Mouse (Mus musculus) heart, adult 2 months (tissue): ENCODE results near the gene Cntd1. TPM values are rescaled to one million over a fixed set of nuclear protein-coding genes. Genes with fewer than 3 reads are reported as not detected.

Experiments
- DNase-seq, 2 experiments: peaks; one replicate each; pipeline ENCODE4 v3.0.0; 2021
- H3K27ac ChIP-seq: fragments of 200-600 bp; 2 replicates; pipeline ENCODE4 v1.8.1; 2022
- H3K27me3 ChIP-seq: fragments of 200-500 bp; 2 replicates; pipeline ENCODE4 v1.6.1; 2012; ENCODE audit warnings: mild to moderate bottlenecking, low read length, inconsistent platforms, mixed read lengths; ENCODE audit not compliant: control insufficient read depth, insufficient read depth
- H3K36me3 ChIP-seq: fragments of 200-500 bp; 2 replicates; pipeline ENCODE4 v1.6.1; 2012; ENCODE audit warnings: low read length, inconsistent platforms; ENCODE audit not compliant: control insufficient read depth, insufficient read depth
- H3K4me1 ChIP-seq: fragments of 200-500 bp; 2 replicates; pipeline ENCODE4 v1.6.1; 2011; ENCODE audit warnings: low read length; ENCODE audit not compliant: control insufficient read depth, insufficient read depth
- H3K4me3 ChIP-seq: fragments of 200-600 bp; 2 replicates; pipeline ENCODE4 v1.8.1; 2022
- H3K79me2 ChIP-seq: fragments of 200-500 bp; replicated peaks from 2 replicates; pipeline ENCODE4 v1.6.1; 2012; ENCODE audit warnings: mild to moderate bottlenecking, inconsistent platforms, low read length, moderate library complexity, mixed read lengths; ENCODE audit not compliant: control insufficient read depth, insufficient read depth
- H3K9ac ChIP-seq: fragments of 200-500 bp; 2 replicates; pipeline ENCODE4 v1.6.1; 2012; ENCODE audit warnings: low read depth, mild to moderate bottlenecking, control low read depth, inconsistent platforms, low read length, mixed read lengths
- CTCF ChIP-seq: fragments of 200-600 bp; IDR thresholded peaks from 2 replicates; pipeline ENCODE4 v1.8.1; 2022; ENCODE audit warnings: antibody characterized with exemption, mild to moderate bottlenecking, moderate library complexity
- EP300 ChIP-seq: fragments of 200-500 bp; IDR thresholded peaks from 2 replicates; pipeline ENCODE4 v1.6.1; 2011; ENCODE audit warnings: low read depth, low read length, control low read depth; ENCODE audit not compliant: insufficient read depth
- POLR2A ChIP-seq: fragments of 200-500 bp; IDR thresholded peaks from 2 replicates; pipeline ENCODE4 v1.6.1; 2011; ENCODE audit warnings: mild to moderate bottlenecking, low read depth, low read length, control low read depth; ENCODE audit not compliant: insufficient read depth
- WGBS: fragments of 180-500 bp; shearing (Covaris S2); methylation state at CpG from one replicate; pipeline ENCODE4 v1.1.7; 2018; 5-methylcytosine and 5-hydroxymethylcytosine counted together
- intact Hi-C: fragments of 180-260 bp; cut with DNase I; formaldehyde crosslinking; loops from one replicate; pipeline ENCODE4 v1.15.1; 2025
- polyA plus RNA-seq: library from polyadenylated mRNA; depleted of rRNA; stranded (reverse); fragments of >200 nt; gene quantifications from 2 replicates; pipeline ENCODE4 v1.2.3, GENCODE M21; 2012
- total RNA-seq, 2 experiments: library from RNA; stranded (reverse); gene quantifications; 2 replicates each; pipeline ENCODE4 v1.2.3; 2021

Gene Cntd1
- total and polyA plus RNA-seq, 3 experiments = 0.12 to 0.36 (median 0.23) TPM

DNA sequence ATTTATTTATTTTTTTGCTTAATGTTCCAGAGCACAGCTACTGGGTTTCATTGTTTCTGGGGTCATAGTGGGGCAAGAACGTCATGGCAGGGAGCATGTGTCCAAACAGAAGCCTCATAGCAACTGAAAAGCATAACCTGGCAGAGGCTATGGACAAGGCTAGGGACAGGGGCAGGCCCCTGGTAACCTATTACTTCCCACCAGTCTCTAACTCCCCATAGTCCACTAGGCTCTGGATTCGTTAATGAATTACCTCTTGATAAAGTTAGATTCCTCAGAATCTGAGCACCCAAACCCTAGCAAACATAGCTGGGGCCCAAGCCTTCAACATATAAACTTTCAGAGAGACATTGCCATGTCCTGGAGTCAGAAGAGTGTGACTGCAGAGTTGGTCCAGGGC is 27.8 kb upstream of the Cntd1 start:
- intact Hi-C loops = loop anchor here (1.0 kb wide), 1 partner anchor 48 kb away; no protein-coding TSS in a partner anchor
- Histone ChIP-seq H3K36me3 (peaks cover 8% of the 10 kb centered on the region; the same call in 1 of the 2 replicates), H3K27me3 (0 out of 2 replicates have a peak, but pooled peaks cover 2% of the 10 kb centered on the region), H3K27ac (no peak overlapping the region), H3K9ac (no peak overlapping the region), H3K4me1 (peaks cover 8% of the 10 kb centered on the region), H3K79me2 (no peaks in the 10 kb centered on the region), H3K4me3 (no peak overlapping the region)
- DNase-seq = no peak
- TF ChIP-seq POLR2A (no peak), EP300 (no peak), CTCF (no peak)
- 68% methylated on average over 2 of the region's 2 CpGs for WGBS

DNA sequence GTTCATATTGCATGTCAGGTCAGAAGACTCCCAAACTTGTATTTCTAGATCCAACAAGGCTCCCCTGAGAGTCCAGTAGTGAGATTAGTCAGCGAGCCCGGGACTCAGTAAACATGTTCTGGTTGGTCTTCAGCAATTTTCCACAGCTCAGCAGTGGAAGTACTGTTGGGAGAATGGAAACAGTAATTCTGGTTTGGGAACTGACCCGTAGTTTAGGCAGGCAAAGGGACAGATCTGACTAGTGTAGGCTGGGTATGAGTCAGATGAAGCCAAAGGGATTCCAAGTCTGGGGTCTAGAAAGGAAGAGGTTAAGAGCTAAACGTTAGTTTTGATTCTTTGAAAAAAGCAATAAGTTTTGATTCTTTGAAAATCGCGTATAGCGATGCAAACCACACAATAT is 25.9 kb upstream of the Cntd1 start:
- Histone ChIP-seq H3K36me3 (peaks cover 11% of the 10 kb centered on the region), H3K79me2 (no peaks in the 10 kb centered on the region), H3K9ac (peak overlapping the region; percentile 66), H3K27me3 (no peaks in the 10 kb centered on the region), H3K4me3 (peak overlapping the region; percentile 77), H3K4me1 (peaks cover 7% of the 10 kb centered on the region), H3K27ac (peak overlapping the region; percentile 90)
- TF ChIP-seq POLR2A (no peak), EP300 (no peak), CTCF (no peak)
- no peak for DNase-seq
- WGBS = 3% methylated on average over 7 of the region's 7 CpGs
- intact Hi-C loops = loop anchor here (2.0 kb wide), 1 partner anchor 26 kb away; the partner anchor contains the start of genes Cntd1 and Coa3

DNA sequence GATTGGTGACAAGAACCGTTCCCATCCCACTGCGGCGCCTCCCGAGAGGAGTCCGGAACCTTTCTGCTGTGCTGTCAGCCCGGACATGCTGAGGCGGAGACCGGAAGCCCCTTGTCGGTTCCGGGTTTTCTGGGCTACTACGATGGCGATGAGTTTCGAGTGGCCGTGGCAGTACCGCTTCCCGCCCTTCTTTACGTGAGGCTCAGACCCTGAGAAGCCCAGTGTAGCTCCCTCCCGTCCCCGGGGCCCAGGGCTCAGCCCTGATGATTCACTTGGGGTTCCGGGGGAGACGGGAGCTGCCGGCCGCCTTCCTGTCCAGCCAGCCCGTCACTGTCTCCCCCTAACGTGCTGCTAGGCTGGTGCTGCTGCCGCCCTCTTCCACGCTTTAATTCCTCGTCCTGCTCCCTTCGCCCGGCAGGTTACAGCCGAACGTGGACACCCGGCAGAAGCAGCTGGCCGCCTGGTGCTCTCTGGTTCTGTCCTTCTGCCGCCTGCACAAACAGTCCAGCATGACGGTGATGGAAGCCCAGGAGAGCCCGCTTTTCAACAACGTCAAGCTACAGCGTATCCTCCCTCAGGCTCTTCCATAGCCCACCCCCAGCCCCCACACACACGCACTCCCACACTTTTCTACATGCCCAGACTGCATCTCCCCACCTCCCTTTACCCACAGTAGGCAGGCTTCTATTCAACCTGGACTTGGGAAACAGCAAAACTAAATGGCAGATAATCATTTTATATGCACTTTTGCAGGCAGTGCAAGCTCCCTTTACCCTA is 25.0 kb upstream of the Cntd1 start, which contains the start of gene Vps25:
TSS of gene Vps25 (plus strand) at position 95 of the 777 bp plus-strand sequence.
- Histone ChIP-seq H3K27ac (peak within 1 kb of the TSS; percentile 90), H3K9ac (peak within 1 kb of the TSS; percentile 87), H3K27me3 (no peaks in the 10 kb centered on the region), H3K4me3 (peak within 1 kb of the TSS; percentile 77), H3K79me2 (no peaks in the 10 kb centered on the region), H3K4me1 (peaks cover 7% of the 10 kb centered on the region), H3K36me3 (peaks cover 12% of the 10 kb centered on the region)
- TF ChIP-seq CTCF = peak; percentile 33
- peak; percentile 67; the same call in 1 of the 2 replicates for TF ChIP-seq EP300
- peak; percentile 96 for TF ChIP-seq POLR2A
- WGBS = under 1% methylated on average over 40 of the region's 40 CpGs
- intact Hi-C loops = loop anchor here (2.0 kb wide), 1 partner anchor 25 kb away; the partner anchor contains the start of genes Cntd1 and Coa3
- peak; percentile 88 to 91 for DNase-seq

DNA sequence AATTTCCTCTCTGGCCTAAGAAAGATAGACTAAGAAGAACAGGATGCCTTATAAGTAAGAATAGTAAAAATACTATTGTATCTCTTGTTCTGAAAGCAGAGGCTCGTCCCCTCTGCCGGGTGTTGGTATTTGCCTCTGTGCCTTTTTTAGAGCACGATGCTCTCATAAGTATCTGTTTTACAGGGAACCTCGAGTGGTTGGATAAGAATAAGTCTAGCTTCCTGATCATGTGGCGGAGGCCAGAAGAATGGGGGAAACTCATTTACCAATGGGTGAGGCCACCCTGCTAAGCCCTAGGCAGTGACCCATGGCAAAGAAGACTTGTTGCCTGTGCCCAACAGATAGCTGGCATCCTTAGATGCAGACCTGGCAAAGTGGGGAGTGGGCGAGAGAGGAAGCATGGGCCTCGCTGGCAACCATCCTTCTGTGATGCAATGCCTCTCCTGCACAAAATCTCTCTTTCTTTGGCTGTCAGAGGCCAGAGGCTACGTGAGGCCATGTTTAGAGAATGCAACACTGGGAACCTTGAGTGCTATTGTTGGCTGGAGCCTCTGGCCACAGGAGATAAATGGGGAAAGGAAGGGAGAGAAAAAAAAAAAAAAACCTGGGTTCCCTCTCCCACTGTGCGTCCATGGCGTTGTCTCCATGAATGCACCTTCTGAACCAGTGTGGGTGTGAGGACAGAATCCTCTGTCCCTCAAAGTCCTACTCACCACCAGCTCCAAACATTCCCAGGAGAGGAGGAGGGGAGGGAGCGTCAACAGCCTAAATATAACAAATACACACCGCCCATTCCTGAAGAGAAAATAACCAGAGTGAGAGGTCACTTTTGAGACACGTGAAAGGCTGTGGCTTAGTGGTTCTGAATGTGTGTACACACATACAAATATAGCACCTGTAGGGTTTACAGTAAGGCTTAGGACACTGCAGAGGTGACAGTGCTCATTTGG is 22.7 kb upstream of the Cntd1 start:
- H3K9ac ChIP-seq = peak overlapping the region; percentile 29; the same call in 1 of the 2 replicates
- H3K4me1 ChIP-seq = peaks cover 15% of the 10 kb centered on the region

DNA sequence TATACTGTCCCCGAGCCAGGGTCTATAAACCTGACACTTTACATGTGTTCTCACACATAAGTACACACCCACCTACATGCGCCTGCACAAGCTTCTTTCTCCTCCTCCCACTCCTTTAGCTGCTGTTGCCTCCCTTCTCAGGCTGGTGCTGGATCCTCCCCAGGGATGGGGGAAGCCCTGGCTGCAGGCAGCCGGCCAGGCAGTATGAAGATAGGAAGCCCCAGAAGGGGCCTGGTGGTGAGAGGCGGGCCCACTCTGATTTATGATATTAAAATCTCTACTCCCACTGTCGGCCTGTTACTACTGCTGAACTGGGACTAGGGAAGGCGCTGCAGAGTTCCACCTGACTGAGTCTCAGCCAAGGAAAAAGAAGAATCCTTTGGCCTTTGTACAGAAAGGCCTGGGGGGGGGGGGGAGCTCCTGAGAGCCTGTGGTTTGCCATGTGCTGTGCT is 19.5 kb upstream of the Cntd1 start:
- DNase-seq = peak in 1 of 2 experiments; percentile 56
- TF ChIP-seq EP300 (no peak), CTCF (no peak), POLR2A (no peak)
- intact Hi-C loops = no loop called here
- Histone ChIP-seq H3K27ac (peak overlapping the region; percentile 86), H3K4me3 (no peak overlapping the region), H3K9ac (peak overlapping the region; percentile 10; the same call in 1 of the 2 replicates), H3K4me1 (peaks cover 11% of the 10 kb centered on the region), H3K27me3 (no peaks in the 10 kb centered on the region; the same call in 1 of the 2 replicates), H3K79me2 (no peaks in the 10 kb centered on the region), H3K36me3 (peaks cover 9% of the 10 kb centered on the region)
- WGBS = 22% methylated on average over 6 of the region's 6 CpGs

More for the DNA sequence above, 22.7 kb upstream of the Cntd1 start:
- WGBS = 42% methylated on average over 13 of the region's 13 CpGs
- H3K4me3 ChIP-seq = no peak overlapping the region
- no peaks in the 10 kb centered on the region for H3K79me2 ChIP-seq
- no peak for TF ChIP-seq CTCF
- TF ChIP-seq EP300 = peak; percentile 31
- no peaks in the 10 kb centered on the region for H3K27me3 ChIP-seq
- H3K36me3 ChIP-seq = peaks cover 11% of the 10 kb centered on the region
- intact Hi-C loops = no loop called here
- peak in 1 of 2 experiments; percentile 66 for DNase-seq
- peak overlapping the region; percentile 88 for H3K27ac ChIP-seq
